Mouse (Mus musculus) right cerebral cortex, adult 18-20 months (tissue): ENCODE measurements around the gene Eif4a3.

Experiments used
- DNase-seq: peaks from one replicate; pipeline ENCODE4 v3.0.0; 2022; ENCODE audit warnings: mixed read lengths

Gene Eif4a3

DNA sequence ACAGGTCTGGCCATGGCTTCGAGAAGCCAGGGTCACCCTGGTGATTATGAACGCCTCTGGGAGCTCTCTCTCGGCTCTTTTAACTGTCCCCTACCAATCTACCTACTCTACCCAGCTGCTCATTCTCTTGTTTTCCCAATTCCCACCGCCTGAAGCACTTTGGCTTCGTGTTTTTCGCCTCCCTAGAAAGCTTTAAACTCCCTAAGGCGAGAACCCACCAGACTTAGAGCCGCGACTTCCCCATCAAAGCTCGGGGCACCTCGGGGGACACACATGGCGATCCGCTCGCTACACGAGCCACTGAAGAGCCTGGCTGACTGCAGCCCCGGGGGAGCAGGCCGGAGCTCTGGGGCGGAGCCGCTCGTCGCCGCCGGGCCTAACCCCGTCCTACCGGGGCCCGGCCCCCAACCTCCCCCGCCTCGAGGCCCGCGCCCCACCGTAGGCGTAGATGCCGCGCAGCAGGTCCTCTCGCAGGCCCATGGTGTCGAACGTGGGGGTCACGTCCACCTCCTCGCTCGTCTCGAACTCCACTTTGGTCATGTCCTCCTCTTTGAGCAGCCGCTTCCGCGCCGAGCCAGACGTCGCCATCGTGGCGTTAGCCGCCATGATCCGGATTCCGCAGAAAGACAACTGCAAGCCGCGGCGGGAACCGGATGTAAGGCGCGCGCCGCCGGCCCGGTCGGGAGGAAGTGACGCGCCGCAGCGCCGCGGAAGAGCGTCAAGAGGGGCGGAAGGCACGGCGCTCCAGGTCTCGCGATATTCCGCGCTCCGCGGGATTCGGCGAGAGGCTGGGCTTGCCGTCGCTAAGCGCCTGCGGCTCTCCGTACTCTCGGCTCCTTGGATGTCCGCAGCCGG is at the start of gene Eif4a3:
Eif4a3 (minus strand) TSS at position 699 of the 855 bp plus-strand sequence.
- DNase-seq, result peak; percentile 95

DNA sequence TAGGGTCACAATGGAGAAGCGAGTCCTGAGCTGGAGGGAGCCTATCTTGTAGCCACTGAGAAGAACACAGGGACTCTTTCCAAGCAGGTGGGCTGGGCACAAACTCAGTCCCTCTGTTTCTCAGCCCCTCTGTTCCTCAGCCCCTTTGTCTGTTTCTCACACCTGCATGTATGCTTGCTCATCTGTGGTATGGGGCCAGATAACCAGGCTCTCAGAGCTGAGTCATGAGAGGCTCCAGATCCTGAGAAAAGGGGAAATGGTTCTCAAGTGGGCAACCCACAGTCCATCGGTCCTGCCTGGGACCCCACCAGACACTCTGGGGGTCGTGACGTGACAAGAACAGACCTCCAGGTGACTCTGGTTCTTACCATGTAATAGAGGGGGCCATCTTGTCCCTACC is 47.2 kb upstream of the Eif4a3 start:
- DNase-seq, result no peak

GRCm38 (mm10) chr11:119344865-119345264 is 45.0 kb upstream of the Eif4a3 start:
- DNase-seq, result no peak

DNA sequence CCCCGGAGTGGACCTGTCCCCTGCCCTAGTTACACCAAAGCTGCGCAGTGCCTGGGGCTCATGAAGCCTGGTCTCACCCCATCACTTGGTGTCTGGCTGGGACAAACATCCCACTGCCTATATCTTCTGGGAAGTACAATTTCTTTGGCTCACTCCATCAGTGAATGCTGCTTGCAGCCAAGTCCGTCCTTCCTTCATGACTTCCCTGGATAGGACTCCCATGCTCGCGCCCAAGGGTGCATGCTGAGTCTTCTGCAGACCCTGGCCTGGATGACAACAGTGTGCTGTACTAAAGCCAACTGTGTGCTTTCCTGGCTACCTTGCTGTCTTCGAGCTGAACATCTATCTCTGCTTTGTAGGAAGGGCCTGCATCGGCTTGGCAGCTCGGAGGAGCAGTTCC is 44.3 kb upstream of the Eif4a3 start:
- no peak for DNase-seq

DNA sequence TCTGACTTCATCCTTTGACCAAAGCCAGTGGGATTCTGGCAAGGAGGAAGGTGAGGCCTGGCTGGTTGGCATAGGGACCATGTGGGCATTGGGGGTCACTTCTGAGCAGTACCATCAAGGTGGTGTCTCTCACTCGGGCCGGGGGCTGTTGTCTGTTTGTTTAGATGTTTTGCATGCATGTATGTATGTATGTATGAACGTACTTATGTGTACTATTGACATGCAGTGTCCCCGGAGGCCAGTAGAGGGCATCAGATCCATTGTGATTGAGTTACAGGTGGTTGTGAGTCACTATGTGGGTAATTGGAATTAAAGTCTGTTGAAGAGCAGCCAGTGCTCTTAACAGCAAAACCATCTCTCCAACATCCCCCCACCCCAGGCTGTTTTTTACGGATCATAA is 39.7 kb upstream of the Eif4a3 start:
- peak; percentile 60 for DNase-seq

DNA sequence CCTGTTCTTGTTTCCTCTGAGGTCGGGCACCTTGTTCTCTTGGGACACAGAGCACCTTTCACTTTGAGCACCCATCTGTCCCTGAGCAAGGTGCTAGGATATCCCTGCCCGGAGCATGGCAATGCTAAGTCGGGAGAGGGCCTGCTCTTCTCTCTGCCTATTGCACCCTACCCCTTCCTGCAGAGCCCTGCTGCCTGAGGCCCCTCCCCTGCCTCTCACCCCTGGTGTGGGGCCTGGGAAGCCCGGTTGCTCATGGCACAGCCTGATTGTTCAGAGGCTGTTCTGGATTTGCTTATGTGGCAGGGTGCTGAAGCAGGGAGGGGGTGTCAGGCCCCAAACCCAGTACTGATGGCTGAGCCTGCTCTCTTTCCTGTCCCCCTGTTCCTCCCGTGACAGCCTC is 39.3 kb upstream of the Eif4a3 start:
- DNase-seq, result no peak

DNA sequence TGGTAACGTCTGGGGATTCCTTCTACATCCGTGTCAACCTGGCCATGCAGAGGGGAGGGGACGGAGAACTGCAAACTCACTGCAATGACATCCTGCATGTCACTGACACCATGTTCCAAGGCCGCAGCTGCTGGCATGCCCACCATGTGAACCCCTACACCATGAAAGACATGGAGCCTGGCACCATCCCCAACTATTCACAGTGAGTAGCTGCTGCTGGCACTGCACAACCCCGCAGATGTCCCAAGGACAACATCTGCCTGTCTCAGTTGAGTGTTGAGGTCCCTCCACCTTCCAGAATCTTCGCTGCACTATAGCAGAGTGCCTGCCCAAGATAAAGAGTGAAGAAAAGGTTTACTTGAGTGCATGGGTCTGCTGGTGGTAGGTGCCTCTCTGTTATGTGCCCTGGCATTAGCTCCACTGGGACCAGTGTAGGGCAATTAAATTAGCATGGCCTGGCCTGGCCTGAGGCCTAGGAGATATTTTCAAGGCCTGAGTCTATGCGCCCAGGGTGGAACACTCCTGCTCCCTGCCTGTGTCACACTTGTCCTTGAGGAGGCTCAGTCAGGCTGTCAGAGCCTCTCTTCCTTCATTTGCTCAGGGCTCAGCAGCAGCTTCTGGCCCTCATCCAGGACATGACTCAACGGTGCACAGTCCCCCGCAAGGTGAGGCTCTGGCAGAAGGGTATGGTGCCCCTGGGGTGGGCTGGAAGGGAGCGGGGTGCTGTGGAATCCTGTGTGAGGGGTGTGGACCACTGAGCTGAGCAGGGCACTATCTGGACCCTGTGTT is 38.6 kb upstream of the Eif4a3 start:
- no peak for DNase-seq

- DNase-seq, result no peak
Measured at GRCm38 (mm10) chr11:119331970-119332369, 32.1 kb upstream of the Eif4a3 start.

GRCm38 (mm10) chr11:119330592-119330991 is 30.7 kb upstream of the Eif4a3 start:
- peak; percentile 28 for DNase-seq

- no peak for DNase-seq
Measured at GRCm38 (mm10) chr11:119325068-119325467, 25.2 kb upstream of the Eif4a3 start.

DNA sequence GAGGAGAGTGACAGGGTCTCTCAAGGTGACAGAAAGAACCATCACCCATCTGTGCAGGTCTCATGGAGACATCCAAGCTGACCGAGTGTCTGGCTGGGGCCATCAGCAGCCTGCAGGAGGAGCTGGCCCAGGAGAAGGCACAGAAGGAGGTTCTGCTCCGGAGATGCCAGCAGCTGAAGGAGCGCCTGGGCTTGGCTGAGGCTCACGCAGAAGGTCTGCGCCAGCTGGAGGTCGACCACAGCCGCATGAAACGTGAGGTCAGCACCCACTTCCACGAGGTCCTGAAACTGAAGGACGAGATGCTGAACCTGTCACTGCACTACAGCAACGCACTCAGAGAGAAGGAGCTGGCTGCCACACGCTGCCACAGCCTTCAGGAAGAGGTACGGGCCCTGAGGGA is 22.6 kb upstream of the Eif4a3 start:
- no peak for DNase-seq

- DNase-seq, result no peak
Measured at GRCm38 (mm10) chr11:119316720-119317119, 16.8 kb upstream of the Eif4a3 start.

GRCm38 (mm10) chr11:119314252-119314936 is 14.5 kb upstream of the Eif4a3 start:
- no peak for DNase-seq

DNA sequence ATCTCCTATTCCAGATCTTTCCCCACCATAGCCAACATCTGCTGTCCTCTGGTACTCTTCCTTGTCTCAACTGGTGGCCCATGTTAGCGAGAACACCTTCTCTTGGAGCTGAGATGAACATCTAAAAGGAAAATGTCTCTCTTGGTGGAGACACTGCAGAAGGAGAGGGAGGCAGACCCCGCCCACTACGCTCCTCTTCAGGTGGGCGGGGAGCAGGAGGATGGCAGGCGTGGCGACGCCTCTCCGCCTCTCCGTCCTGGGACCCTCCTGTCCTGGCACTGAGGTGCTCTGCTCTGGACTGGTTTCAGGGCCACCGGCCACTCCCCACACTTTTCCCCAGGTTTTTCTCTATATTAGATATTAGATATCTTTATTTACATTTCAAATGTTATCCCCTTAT is 10.7 kb upstream of the Eif4a3 start:
- no peak for DNase-seq

DNA sequence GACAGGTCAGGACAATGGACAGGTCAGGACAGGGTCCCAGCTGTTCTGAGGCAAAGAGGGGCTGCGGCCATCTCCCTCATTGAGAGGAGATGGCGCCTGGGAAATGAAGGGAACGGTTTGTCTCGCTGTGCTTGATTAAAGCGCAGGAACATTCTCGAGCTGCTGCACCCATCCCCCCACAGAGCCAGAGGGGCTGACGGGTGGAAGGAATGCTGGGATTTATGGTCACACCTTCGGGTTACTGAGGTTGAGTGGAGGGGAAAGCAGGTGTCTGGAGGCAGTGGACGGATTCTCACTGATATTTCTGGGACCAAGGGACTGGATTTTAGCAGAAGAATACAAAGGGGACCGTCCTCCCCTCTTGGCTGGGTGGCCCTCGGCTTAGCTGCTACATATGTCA is 8.0 kb upstream of the Eif4a3 start:
- no peak for DNase-seq

DNA sequence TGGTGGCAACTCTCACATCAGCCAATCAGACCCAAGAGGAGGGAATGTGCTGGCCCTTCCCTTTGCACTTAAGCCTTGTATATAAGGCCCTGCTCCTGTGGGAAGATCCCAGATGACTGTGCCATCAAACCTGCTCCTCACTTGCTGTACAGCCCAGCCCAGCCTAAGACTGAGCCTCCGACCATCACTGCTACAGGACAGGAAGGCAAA is 7.7 kb upstream of the Eif4a3 start, which contains the start of gene Card14:
Card14 (plus strand) TSS at position 111 of the 210 bp plus-strand sequence.
- no peak for DNase-seq

DNA sequence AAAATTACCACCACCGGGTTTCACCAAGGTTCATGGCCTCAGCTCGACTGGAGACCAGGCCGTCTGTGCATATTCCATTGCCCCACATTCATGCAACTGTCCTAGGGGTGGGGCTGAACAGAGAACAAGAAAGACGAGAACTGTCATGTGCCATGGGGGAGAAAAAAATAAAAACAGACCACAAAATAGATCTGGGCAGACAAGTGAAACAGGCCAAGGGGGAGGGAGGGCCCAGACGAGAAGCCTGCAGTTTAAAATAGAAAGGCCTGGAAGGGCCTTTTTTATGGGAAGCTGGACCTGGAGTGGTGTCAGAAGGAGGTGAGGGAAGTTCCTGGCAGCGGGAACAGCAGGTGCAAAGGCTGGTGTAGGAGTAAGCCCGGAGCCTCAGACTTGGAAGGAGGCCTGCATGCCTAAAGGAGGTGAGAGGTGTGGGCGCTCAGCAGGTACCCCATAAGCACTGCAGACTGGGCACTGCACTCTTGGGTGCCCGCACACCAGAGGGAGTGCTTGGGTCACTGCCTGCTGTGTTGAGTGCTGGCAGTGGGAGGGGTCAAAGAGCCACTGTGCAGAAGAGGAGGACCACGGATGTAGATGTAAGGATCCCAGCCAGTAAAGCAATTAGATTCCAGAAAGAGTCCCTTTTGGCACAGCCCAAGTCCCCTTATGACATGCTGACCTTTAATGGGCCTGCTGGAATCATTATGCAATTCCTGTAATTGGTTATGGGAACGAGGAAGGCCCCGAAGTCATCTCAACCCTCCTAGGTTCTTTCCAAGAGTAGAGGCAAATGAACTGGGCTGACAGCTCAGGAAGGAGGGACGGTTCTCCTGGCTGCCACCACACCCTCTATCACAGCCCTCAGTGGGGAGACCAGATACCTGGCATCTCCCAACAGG is 7.1 kb upstream of the Eif4a3 start:
- no peak for DNase-seq

DNA sequence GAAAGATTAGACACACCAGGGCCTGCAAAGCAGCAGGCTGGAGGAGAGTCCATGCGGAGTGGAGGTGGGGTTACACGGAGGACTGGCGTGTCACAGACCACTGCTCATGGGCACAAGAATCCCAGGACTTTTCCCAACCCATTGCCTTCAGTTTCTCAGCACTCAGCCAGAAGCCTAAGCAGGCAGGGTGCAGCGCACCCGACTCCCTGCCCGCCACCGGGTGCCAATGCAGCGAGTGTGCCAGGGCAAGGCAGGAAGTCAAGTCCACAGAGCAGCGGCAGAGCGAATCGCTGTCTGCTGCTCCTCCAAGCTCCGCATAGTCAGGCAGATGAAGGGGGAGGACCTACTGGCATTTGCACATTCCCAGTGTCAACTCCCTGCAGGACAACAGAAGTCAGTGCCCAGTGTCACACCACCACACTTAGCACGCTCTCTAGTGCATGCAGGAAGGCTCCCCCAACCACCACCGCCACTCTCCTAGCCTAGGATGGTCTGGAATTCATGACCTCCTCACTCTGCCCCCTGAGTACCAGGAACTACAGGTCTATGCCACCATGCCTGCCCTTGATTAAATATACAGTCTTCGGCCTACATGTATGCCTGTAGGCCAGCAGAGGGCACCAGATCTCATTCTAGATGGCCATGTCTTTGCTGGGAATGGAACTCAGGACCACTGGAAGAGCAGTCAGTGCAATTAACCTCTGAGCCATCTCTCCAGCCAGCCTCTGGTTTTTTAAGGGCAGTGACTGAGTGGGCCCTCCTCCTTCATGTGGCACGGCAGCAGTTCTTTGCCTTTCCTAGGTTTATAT is 5.2 kb upstream of the Eif4a3 start:
- DNase-seq, result no peak

DNA sequence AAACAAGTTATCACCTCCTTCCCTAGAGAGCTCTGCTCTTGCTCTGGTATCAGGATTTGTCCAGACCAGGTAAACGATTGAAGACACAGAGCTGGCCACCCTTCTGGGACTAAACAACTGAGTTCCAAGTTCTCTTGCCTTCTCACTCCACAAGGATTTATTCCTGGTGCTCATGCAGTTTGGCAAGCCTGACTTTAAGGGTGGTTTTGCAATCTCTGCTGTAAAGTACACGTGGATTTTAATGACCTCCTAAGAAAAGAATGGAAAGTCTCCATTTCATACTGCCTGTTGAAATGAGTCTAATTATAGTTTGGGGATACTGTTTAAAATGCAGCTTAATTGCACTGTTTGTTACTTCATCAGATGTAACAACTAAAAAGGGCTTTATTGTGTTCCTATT is 1.1 kb upstream of the Eif4a3 start:
- no peak for DNase-seq

DNA sequence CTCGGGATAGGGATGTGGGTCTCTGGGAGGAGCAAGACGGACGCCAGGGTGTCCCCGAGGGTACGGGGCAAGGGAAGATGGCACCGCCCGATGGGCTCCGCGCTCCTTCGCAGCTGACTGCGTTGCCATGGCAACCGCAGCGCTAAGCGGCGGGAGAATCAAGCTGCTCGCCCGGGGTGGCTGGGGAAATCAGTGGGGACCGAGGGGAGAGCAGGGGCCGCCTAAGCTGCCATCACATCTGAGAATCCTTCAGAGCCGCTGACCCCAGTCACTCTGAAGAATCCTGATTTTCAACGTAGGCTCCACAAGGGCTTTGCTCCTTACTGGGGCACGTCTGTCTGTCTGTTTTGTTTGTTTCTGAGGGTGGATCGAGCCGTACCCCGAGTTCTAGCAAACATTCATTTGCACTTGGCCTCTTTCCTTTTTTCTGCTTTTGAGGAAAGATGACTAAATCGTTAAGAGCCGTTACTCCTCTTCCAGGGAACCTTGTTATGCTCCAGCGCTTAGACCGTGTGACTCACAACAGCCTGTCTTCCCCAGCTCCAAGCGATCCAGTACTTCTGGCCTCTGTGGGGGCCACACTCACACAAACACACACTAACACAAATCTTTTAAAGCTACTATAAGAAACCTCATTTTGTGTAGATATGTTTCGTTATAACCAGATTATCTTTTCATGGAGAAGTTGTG is 502 bp upstream of the Eif4a3 start:
- no peak for DNase-seq

GRCm38 (mm10) chr11:119298917-119299316 is 972 bp downstream of the Eif4a3 start:
- DNase-seq, result no peak
